Mouse (Mus musculus) limb, embryonic 14.5 days (tissue): ENCODE data around the gene Tm7sf2. TPM values are rescaled to one million over a fixed set of nuclear protein-coding genes. Genes with fewer than 3 reads are reported as not detected.
A peak's percentile ranks its signal among the peaks of the same experiment; 100 is the strongest.

Experiments
- ATAC-seq: fragments of 200-750 bp; cut with Nextera tagmentation; 2 replicates; pipeline ENCODE4 v1.8.0; 2017; ENCODE audit warnings: low read depth, moderate number of reproducible peaks, moderate TSS enrichment; ENCODE audit not compliant: low FRiP score
- DNase-seq: peaks from one replicate; pipeline ENCODE4 v3.0.0-alpha.2; 2015; ENCODE audit warnings: low spot score
- H3K27ac ChIP-seq: fragments of 300-500 bp; sonication (generic); replicated peaks from 2 replicates; pipeline ENCODE4 v1.5.1; 2014; ENCODE audit warnings: low read depth, mild to moderate bottlenecking, low read length, moderate library complexity, mixed read lengths
- H3K27me3 ChIP-seq: fragments of 300-500 bp; sonication (generic); 2 replicates; pipeline ENCODE4 v1.6.1; 2014; ENCODE audit warnings: low read length, mixed read lengths; ENCODE audit not compliant: control insufficient read depth, insufficient read depth
- H3K36me3 ChIP-seq: fragments of 300-500 bp; sonication (generic); 2 replicates; pipeline ENCODE4 v1.6.1; 2014; ENCODE audit warnings: mild to moderate bottlenecking, low read length, moderate library complexity, mixed read lengths; ENCODE audit not compliant: control insufficient read depth, insufficient read depth
- H3K4me1 ChIP-seq: fragments of 300-500 bp; sonication (generic); 2 replicates; pipeline ENCODE4 v1.6.1; 2014; ENCODE audit warnings: antibody characterized with exemption, low read length, mixed read lengths; ENCODE audit not compliant: control insufficient read depth, insufficient read depth
- H3K4me2 ChIP-seq: fragments of 300-500 bp; sonication (generic); replicated peaks from 2 replicates; pipeline ENCODE4 v1.6.1; 2014; ENCODE audit warnings: low read depth, mild to moderate bottlenecking, low read length, moderate library complexity; ENCODE audit not compliant: severe bottlenecking
- H3K4me3 ChIP-seq: fragments of 300-500 bp; sonication (generic); replicated peaks from 2 replicates; pipeline ENCODE4 v1.5.1; 2014; ENCODE audit warnings: low read length
- H3K9ac ChIP-seq: fragments of 300-500 bp; sonication (generic); 2 replicates; pipeline ENCODE4 v1.6.1; 2014; ENCODE audit warnings: mild to moderate bottlenecking, low read depth, low read length, moderate library complexity; ENCODE audit not compliant: severe bottlenecking
- H3K9me3 ChIP-seq: fragments of 300-500 bp; sonication (generic); 2 replicates; pipeline ENCODE4 v1.6.1; 2016; ENCODE audit warnings: low read length; ENCODE audit not compliant: control insufficient read depth
- POLR2A ChIP-seq: fragments of 200-500 bp; IDR thresholded peaks from 2 replicates; pipeline ENCODE4 v1.8.0; 2012; ENCODE audit warnings: inconsistent platforms, mild to moderate bottlenecking, moderate library complexity, borderline replicate concordance; ENCODE audit not compliant: insufficient read depth, insufficient read length; ENCODE audit errors: extremely low read depth
- WGBS: fragments of 180-500 bp; shearing (Covaris S2); extraction: QIAGEN DNeasy Blood & Tissue Kit; methylation state at CpG from one replicate; pipeline ENCODE4 v1.1.7; 2014; 5-methylcytosine and 5-hydroxymethylcytosine counted together
- polyA plus RNA-seq, 2 experiments: library from polyadenylated mRNA; depleted of rRNA in 1 of 2; stranded (reverse) in 1 of 2; unstranded in 1 of 2; fragments of >200 nt; fragmentation: Nextera tagmentation in 1 of 2; extraction: Ambion mirVana in 1 of 2; gene quantifications; 2 replicates each; pipeline versions ENCODE4 v1.2.1 to v1.2.3; 2012 to 2014

Gene Tm7sf2
- polyA plus RNA-seq, 2 experiments: 18.8 to 43.8 TPM

DNA sequence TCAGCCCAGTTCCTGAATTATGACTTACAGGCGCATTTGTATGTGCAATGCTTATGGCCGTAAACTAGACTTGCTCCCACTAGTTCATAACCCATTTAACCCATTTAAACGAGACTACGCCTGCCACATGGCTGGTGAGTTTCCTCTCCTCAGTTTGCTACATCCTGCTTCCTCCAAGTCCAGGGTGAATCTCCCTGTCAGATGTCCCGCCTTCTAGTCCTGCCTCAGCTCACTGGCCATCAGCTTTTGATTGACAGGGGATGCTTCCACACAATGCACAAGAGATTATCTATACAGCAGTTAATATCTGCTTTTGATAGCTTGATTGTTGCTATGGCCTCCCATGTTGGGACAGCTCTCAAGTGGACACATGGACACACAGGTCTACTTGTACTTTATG, 13.9 kb downstream of the Tm7sf2 start:
- no peak for TF ChIP-seq POLR2A
- Histone ChIP-seq H3K4me2 (no peak overlapping the region), H3K27ac (no peak overlapping the region), H3K4me3 (no peak overlapping the region), H3K4me1 (peaks cover 9% of the 10 kb centered on the region), H3K9me3 (no peaks in the 10 kb centered on the region), H3K27me3 (no peaks in the 10 kb centered on the region), H3K9ac (no peak overlapping the region), H3K36me3 (peaks cover 68% of the 10 kb centered on the region)
- DNase-seq (no peak), ATAC-seq (no peak)
- 80% methylated on average over 5 of the region's 5 CpGs for WGBS

GRCm38 (mm10) chr19:6052516-6052915, 15.7 kb downstream of the Tm7sf2 start:
- 82% methylated on average over 7 of the region's 7 CpGs for WGBS
- Histone ChIP-seq H3K9me3 (no peaks in the 10 kb centered on the region), H3K36me3 (peaks cover 77% of the 10 kb centered on the region), H3K27me3 (no peaks in the 10 kb centered on the region), H3K27ac (no peak overlapping the region), H3K9ac (no peak overlapping the region), H3K4me2 (no peak overlapping the region), H3K4me3 (no peak overlapping the region), H3K4me1 (peaks cover 13% of the 10 kb centered on the region)
- DNase-seq: no peak
- TF ChIP-seq POLR2A: no peak
- ATAC-seq: no peak

DNA sequence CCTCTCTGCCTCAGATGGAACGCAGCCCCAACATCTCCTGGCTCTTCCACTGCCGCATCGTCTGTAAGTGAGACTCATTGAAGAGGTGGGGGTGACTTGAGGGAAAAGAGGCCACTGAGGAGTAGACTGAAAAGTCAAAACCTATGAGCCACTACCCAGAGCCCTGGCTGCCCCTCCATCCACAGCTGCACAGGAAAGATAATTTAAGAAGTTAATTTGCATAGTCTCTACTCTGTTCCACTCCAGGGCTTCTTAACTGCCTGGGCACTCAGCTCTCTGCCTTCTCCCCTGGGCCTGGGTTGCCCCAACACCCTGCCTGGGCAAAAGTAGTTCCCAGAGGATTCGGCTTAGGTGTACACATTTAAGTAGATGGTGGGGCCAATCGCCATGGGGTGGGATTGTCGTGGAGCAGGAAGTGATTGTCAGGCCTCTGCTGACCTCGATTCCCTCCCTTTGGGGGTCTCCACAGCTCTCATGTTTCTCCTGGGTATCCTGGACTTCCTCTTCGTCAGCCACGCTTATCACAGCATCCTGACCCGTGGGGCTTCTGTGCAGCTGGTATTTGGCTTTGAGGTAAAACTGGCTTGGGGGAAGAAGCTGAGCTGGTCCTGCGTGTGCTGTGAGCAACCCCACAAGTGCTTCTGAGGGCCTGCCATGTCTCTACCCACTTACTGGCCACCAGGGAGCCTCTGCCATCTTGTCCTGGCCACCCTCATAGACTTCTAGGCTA, 19.3 kb downstream of the Tm7sf2 start:
- Histone ChIP-seq H3K27me3 (no peaks in the 10 kb centered on the region), H3K27ac (no peak overlapping the region), H3K4me1 (peaks cover 14% of the 10 kb centered on the region), H3K4me2 (no peak overlapping the region), H3K36me3 (peaks cover 60% of the 10 kb centered on the region), H3K9ac (no peak overlapping the region), H3K4me3 (peak overlapping the region; percentile 93; the same call in 1 of the 2 replicates), H3K9me3 (no peaks in the 10 kb centered on the region)
- no peak for TF ChIP-seq POLR2A
- WGBS: 89% methylated on average over 11 of the region's 11 CpGs
- no peak for DNase-seq
- ATAC-seq: no peak

GRCm38 (mm10) chr19:6047899-6048166, 20.3 kb downstream of the Tm7sf2 start:
- H3K27ac ChIP-seq: no peak overlapping the region
- H3K9me3 ChIP-seq: no peaks in the 10 kb centered on the region

GRCm38 (mm10) chr19:6047154-6047898, 20.8 kb downstream of the Tm7sf2 start:
- no peaks in the 10 kb centered on the region for H3K27me3 ChIP-seq
- peak overlapping the region; percentile 74 for H3K4me2 ChIP-seq
- TF ChIP-seq POLR2A: no peak
- peak overlapping the region; percentile 99 for H3K27ac ChIP-seq
- 6% methylated on average over 22 of the region's 44 CpGs for WGBS
- peaks cover 45% of the 10 kb centered on the region for H3K36me3 ChIP-seq
- DNase-seq (no peak), ATAC-seq (no peak)
- peak overlapping the region; percentile 93 for H3K4me3 ChIP-seq
- H3K9ac ChIP-seq: peak overlapping the region; percentile 91
- H3K9me3 ChIP-seq: no peaks in the 10 kb centered on the region
- H3K4me1 ChIP-seq: peaks cover 14% of the 10 kb centered on the region

More at GRCm38 (mm10) chr19:6047899-6048166, 20.3 kb downstream of the Tm7sf2 start:
- ATAC-seq (no peak), DNase-seq (no peak)
- Histone ChIP-seq H3K4me2 (peak overlapping the region; percentile 74), H3K27me3 (no peaks in the 10 kb centered on the region), H3K9ac (peak overlapping the region; percentile 91), H3K4me1 (peaks cover 14% of the 10 kb centered on the region), H3K36me3 (peaks cover 50% of the 10 kb centered on the region), H3K4me3 (peak overlapping the region; percentile 93)
- no peak for TF ChIP-seq POLR2A
- WGBS: 82% methylated on average over 8 of the region's 8 CpGs
